Mouse (Mus musculus): ENCODE measurements at regions not wholly inside any gene's neighbourhood (a gene's known extent, or its start where the extent isn't known, plus 50 kb on each side); places are given as distances from the start of the nearest gene placed in this dataset.

DNA sequence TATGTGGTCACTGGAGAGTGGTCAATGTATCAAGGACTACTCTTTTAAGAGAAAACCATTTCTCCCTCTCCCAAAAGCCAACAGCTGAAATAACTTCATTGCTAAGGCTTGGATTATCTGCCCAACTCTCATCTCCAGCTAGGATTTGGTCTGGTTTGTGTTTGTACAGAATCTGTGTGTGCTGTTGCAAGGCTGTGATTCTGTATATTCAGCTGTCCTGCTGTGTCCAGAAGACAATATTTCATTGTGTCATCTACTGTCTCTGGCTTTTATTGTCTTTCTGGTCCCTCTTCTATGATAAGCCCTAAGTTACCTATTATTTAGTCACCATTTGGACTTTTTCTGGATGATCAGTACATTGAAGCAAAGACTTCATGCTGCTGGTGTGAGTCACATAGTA lies 110.9 kb downstream of the Cenpc1 start:
- DNase-seq = no peak

DNA sequence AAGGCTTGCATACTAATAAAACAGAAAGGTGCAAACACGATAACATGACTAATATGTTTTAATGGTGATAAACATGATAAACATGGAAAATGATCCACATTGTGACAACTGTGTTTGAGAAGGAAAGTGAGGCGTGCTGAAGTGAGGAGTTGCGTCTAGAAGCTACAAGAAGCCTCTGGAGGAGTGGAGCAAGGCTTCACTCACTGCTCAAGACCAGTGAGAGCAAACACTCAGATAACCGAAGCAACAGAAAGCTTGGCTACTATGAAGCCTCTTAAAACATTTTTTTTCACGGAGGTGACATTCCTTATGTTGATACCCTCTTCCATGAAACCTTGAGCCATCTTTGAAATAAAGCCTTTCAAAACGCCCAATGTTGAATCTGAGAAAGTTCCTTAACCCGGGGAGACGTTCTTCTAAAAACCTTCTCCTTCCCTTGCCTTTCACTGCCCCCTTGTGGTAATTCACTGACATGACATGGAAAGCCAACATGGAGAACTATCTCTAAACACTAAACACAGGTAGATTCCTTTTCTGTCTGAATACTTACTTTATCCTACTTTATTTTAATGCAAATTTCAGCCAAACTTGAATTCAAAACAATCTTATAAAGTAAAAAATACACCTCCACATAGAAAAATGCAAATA lies 128.6 kb downstream of the Cenpc1 start:
- DNase-seq = peak; percentile 16

DNA sequence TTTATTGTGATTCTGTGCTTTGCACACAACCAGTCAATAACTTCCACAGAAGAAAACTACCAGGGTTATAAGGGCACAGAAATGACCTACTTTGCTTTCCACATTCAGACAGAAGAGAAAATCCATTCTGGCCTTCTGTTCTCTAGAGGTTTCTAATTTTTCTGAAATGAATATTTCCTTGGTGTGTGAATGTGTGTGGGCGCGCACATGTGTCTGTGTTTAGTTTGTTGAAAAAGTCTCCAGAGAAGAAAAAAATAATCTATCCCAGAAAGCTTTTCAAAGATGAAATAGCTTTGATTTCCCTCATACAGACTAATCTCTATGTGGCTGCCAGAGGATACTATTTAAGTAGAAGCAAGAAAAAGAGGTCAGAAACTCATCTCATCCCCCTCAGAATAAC lies 147.1 kb downstream of the Cenpc1 start:
- DNase-seq = no peak

DNA sequence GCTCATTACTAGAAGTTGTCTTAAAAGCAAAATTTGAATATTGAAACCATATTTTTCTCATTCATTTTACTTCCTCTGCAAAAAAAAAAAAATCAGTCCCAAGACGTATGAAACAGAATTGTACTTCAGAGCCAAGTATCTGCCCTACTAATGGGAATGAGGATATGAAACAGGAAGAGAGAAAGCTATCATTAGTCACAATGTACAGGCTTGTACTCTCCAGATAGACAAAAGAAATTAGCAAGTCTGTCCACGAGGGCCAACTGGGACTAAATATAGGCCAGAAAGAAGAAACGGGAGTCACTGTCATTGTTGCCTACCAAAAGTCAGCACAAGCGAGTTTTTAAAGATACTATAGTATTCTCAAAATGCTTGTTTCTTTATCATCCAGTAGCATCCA lies 150.4 kb downstream of the Cenpc1 start:
- no peak for DNase-seq

GRCm38 (mm10) chr5:85896452-85896851 lies 168.9 kb downstream of the Cenpc1 start:
- no peak for DNase-seq

DNA sequence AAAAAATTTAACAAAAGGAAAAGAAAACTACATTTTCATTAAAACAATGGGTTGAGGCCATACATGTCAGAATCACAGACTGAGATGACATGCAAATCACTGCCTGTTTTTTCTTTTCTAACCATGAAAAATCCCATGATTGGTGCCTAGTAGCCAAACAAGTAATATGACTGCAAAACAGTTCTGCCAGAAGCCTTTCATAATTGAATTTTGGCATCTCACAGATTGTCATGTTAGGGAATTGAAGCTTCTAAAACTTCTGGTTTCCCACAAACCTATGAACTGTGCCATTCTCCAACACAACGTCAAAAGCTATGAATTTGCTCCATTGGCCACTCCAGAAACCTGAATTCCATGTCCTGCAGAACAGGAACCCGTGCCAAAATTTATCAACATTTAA lies 169.6 kb downstream of the Cenpc1 start:
- DNase-seq = no peak

DNA sequence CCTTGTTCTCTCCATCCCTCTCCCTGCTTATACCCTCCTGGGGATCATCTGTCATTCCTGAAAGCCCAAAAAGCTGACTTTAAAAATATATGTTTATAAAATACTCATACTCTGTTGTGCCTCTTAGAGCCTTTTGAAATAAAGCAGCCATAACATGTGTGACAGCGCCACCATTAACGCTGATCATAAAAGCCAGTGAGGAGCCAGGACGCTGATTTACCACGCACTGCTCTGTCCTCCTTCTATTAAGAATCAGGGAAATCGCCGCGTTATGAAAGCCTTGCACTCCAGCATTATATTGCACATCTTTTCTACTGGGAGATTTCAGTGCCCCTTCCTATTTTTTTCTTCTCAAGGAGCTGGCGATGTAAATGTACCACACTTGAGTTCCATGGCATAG lies 195.1 kb downstream of the Cenpc1 start:
- no peak for DNase-seq

- no peak for DNase-seq
Observed at GRCm38 (mm10) chr5:85832556-85832955, 232.8 kb downstream of the Cenpc1 start.

GRCm38 (mm10) chr5:85795531-85796197 lies 269.7 kb downstream of the Cenpc1 start:
- no peak for DNase-seq

DNA sequence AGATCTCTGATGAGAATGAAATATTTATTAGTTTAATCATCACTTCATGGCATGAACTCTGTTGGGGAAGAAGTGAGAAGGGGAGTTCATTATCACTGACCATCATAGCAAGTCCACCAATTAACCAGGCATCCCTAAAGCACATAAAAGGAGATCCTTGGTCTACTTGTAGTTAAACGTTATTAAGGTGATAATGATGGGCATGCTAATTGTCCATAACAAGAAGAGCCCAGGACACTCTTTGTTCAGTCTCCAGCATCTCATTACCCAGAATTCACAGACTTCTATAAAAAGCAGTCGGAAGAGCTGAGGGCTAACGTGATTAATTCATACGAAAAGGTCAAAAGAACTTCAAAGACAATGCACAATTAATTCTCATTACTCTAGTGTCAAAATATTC lies 272.2 kb downstream of the Cenpc1 start:
- DNase-seq = no peak

DNA sequence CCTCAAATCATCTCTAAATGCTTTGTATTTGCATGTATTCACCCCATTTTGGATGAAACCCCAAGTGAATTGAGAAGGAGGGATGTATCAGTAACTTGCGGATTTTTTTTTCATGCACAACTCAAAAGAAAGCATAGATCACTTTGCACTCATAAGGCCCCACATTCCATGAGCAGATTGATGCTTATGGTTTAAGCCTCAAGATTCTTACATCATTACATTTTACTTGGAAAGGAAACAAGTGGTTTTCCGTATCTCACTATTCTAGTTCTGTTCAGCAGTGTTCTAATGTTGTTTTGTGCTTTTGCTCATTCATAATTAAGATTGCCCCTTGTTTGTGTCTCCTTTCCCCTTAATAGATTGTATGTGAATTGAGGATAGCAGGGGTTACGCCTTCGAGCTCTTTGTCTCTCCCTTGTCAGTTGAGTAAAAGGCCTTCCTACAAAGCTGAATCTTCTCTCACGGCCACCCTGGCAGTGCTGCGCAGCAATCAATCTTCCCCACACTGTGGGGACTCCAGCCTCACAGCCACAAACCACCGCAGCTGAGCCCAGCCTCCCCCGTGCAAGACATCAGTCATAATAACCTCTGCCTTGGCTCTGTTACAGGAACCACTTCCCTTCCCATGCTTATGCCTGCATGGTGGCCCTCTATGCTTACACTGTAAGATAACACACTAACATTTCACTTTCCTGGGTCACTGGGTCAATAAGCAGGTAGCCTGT lies 284.5 kb downstream of the Cenpc1 start:
- DNase-seq = no peak

DNA sequence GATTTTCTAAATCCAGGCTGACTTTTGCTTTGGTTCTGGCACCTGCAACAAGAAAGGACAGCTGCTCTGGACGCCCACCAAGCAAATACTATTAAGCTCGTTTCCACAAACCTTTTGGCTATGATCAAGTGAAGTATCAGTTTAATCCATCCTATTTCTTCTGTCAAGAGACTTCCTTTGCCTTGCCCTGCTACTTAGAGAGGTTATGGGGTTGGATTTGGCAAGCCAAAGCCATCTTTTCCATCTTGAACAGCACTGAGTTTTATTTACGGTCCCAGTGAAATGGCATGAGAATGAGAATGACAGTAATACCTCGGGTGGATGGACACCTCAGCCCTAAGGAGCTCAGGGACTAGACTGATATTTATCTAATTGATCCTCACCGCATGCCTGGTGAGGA lies 285.4 kb downstream of the Cenpc1 start:
- DNase-seq = no peak

DNA sequence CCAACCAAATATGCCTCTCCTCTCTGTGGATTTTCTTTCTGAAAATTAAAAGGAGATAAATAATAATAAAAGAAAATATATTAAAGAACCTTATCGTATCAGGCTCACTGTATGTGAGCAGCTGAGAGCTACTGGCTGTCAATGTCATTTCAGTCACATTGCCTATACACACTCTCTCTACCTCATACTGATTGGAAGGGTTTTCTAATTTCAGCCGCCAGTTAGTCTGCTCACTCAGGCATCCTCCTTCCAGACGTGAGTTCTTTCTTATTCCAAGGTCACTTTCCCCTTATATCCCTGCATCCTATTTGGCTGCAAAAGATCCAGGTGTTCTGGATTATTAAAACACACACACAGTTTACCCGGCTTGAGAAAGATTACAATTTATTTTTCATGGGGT lies 286.2 kb downstream of the Cenpc1 start:
- DNase-seq = no peak

DNA sequence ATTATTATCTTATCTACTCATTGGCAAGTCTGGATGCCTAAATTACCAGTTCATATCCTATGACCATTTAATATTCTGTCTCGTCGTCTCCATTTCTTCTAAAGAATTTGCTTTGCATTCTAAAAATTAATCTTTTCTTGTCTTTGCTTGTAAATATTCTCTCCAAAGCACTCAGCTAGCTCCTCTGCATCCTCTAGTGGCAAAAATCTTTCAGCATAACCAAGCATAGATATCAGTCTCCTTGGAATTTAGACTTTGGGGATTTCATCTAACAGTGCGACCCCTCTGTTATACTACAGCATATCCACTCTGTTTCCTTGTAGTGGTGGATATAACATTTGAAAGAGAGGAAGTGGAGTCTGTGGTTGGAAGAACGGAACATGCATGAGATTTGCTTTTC lies 292.7 kb downstream of the Cenpc1 start:
- no peak for DNase-seq

GRCm38 (mm10) chr5:85772086-85772485 lies 293.3 kb downstream of the Cenpc1 start:
- no peak for DNase-seq

GRCm38 (mm10) chr5:85767157-85767556 lies 298.2 kb downstream of the Cenpc1 start:
- no peak for DNase-seq

- DNase-seq = no peak
Observed at GRCm38 (mm10) chr5:85756716-85757115, 308.7 kb downstream of the Cenpc1 start.

DNA sequence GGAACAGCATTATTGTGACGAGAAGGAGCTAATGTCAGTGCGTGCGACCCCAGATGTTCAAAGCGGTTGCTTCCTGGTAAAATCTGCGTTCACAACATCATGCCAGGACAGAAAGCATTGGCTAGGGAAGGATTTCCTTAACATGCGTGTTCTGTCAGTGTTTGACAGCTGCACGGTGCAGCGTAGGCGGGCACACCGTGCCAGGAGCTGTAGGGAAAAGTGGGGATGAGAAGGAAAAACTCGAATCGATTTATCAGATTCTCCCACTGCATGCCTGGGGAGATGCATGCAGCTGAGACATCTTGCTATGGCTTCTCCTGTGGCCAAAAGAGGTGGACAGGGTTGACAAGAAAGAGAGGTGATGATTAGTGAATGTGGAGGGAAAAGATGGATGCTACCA lies 311.2 kb downstream of the Cenpc1 start:
- no peak for DNase-seq

GRCm38 (mm10) chr5:85753109-85753508 lies 312.3 kb downstream of the Cenpc1 start:
- no peak for DNase-seq

DNA sequence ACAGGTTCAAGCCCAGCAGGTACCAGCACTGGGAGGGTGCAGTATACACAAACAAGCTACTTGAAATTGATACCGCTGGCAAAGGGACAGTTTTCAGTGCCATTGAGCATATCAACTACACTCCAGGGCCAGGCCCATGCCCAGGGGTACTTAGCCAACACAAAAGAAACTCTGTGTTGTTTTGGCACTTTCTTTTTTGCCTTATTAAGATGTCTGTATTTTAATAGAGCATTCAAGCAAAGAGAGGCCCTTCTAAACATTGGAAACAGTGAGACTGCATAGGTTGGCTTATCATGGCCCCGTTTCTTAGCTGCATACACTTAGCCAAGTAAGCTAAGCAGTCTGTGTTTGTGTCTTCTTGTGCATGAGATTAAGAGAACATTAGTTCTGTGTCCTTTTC lies 313.7 kb downstream of the Cenpc1 start:
- DNase-seq = no peak

- no peak for DNase-seq
Observed at GRCm38 (mm10) chr5:85750893-85751292, 314.5 kb downstream of the Cenpc1 start.

DNA sequence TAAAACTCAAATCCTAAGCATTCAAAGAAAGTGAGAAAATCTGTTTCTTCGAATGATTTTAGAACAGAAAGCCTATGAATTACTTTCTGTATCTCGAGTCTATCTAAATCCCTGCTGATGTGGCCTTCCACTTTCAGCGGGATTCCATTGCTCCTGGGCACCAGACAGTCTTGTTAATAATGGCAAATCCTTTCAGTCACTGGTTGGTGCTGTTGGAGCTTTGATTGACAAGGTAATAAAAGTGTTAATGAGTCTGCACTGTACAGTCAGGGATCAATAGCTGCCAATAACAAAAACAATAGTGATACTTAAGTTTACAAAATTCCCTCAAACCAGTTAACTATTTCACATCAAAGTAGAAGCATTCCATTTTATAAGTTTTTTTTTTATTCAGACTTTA lies 335.8 kb downstream of the Cenpc1 start:
- no peak for DNase-seq

GRCm38 (mm10) chr5:85707345-85707744 lies 358.0 kb downstream of the Cenpc1 start:
- no peak for DNase-seq

DNA sequence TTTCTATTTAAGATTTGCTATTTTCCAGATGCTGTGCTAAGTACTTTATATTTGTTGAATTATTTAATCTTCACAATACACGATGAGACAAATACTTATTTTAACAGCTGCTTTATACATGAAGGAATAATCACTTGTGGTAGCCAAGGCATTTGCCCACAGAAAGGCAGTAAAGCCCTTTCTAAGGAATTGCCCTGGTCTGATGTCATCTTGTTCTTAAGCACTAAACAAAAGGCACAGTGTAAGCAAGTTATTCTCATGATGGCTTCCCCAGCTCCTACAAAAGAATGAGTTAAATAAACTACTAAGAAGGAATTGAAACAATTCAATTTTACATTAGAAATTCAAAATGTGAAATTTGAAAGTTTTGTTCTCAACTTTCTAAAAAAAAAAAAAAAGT lies 358.8 kb downstream of the Cenpc1 start:
- DNase-seq = no peak

Measured in cerebellum, adult 9-10 months (tissue).